Mouse (Mus musculus) limb, embryonic 14.5 days (tissue): Measurements from ENCODE around the gene Gss. TPM values are rescaled to one million over a fixed set of nuclear protein-coding genes. Genes with fewer than 3 reads are reported as not detected.

Experiments used
- ATAC-seq: fragments of 200-750 bp; cut with Nextera tagmentation; 2 replicates; pipeline ENCODE4 v1.8.0; 2017; ENCODE audit warnings: low read depth, moderate number of reproducible peaks, moderate TSS enrichment; ENCODE audit not compliant: low FRiP score
- DNase-seq: peaks from one replicate; pipeline ENCODE4 v3.0.0-alpha.2; 2015; ENCODE audit warnings: low spot score
- H3K27ac ChIP-seq: fragments of 300-500 bp; sonication (generic); replicated peaks from 2 replicates; pipeline ENCODE4 v1.5.1; 2014; ENCODE audit warnings: low read depth, mild to moderate bottlenecking, low read length, moderate library complexity, mixed read lengths
- H3K27me3 ChIP-seq: fragments of 300-500 bp; sonication (generic); 2 replicates; pipeline ENCODE4 v1.6.1; 2014; ENCODE audit warnings: low read length, mixed read lengths; ENCODE audit not compliant: control insufficient read depth, insufficient read depth
- H3K36me3 ChIP-seq: fragments of 300-500 bp; sonication (generic); 2 replicates; pipeline ENCODE4 v1.6.1; 2014; ENCODE audit warnings: mild to moderate bottlenecking, low read length, moderate library complexity, mixed read lengths; ENCODE audit not compliant: control insufficient read depth, insufficient read depth
- H3K4me1 ChIP-seq: fragments of 300-500 bp; sonication (generic); 2 replicates; pipeline ENCODE4 v1.6.1; 2014; ENCODE audit warnings: antibody characterized with exemption, low read length, mixed read lengths; ENCODE audit not compliant: control insufficient read depth, insufficient read depth
- H3K4me2 ChIP-seq: fragments of 300-500 bp; sonication (generic); replicated peaks from 2 replicates; pipeline ENCODE4 v1.6.1; 2014; ENCODE audit warnings: low read depth, mild to moderate bottlenecking, low read length, moderate library complexity; ENCODE audit not compliant: severe bottlenecking
- H3K4me3 ChIP-seq: fragments of 300-500 bp; sonication (generic); replicated peaks from 2 replicates; pipeline ENCODE4 v1.5.1; 2014; ENCODE audit warnings: low read length
- H3K9ac ChIP-seq: fragments of 300-500 bp; sonication (generic); 2 replicates; pipeline ENCODE4 v1.6.1; 2014; ENCODE audit warnings: mild to moderate bottlenecking, low read depth, low read length, moderate library complexity; ENCODE audit not compliant: severe bottlenecking
- H3K9me3 ChIP-seq: fragments of 300-500 bp; sonication (generic); 2 replicates; pipeline ENCODE4 v1.6.1; 2016; ENCODE audit warnings: low read length; ENCODE audit not compliant: control insufficient read depth
- POLR2A ChIP-seq: fragments of 200-500 bp; IDR thresholded peaks from 2 replicates; pipeline ENCODE4 v1.8.0; 2012; ENCODE audit warnings: inconsistent platforms, mild to moderate bottlenecking, moderate library complexity, borderline replicate concordance; ENCODE audit not compliant: insufficient read depth, insufficient read length; ENCODE audit errors: extremely low read depth
- WGBS: fragments of 180-500 bp; shearing (Covaris S2); extraction: QIAGEN DNeasy Blood & Tissue Kit; methylation state at CpG from one replicate; pipeline ENCODE4 v1.1.7; 2014; 5-methylcytosine and 5-hydroxymethylcytosine counted together
- microRNA counts: library from miRNA; unstranded; fragments of <30 nt; microRNA quantifications from one replicate; lab custom pipeline; 2016
- microRNA-seq: library from miRNA; unstranded; fragments of <30 nt; microRNA quantifications from one replicate; pipeline ENCODE4, GENCODE M21; 2016
- polyA plus RNA-seq, 2 experiments: library from polyadenylated mRNA; depleted of rRNA in 1 of 2; stranded (reverse) in 1 of 2; unstranded in 1 of 2; fragments of >200 nt; fragmentation: Nextera tagmentation in 1 of 2; extraction: Ambion mirVana in 1 of 2; gene quantifications; 2 replicates each; pipeline versions ENCODE4 v1.2.1 to v1.2.3; 2012 to 2014

Gene Gss
- polyA plus RNA-seq, 2 experiments: 16.3 to 24.9 TPM

- H3K27me3 ChIP-seq: 0 out of 2 replicates have a peak, but pooled peaks cover 3% of the 10 kb centered on the region
- H3K4me2 ChIP-seq: peak overlapping the region; percentile 65
- peaks cover 7% of the 10 kb centered on the region; the same call in 1 of the 2 replicates for H3K4me1 ChIP-seq
- peak overlapping the region; percentile 54 for H3K9ac ChIP-seq
- H3K9me3 ChIP-seq: no peaks in the 10 kb centered on the region
- no peak overlapping the region for H3K27ac ChIP-seq
- no peak for ATAC-seq
- peak overlapping the region; percentile 38 for H3K4me3 ChIP-seq
- DNase-seq: peak; percentile 44
- H3K36me3 ChIP-seq: no peaks in the 10 kb centered on the region
- 4% methylated on average over 23 of the region's 23 CpGs for WGBS
- no peak for TF ChIP-seq POLR2A
Measured at GRCm38 (mm10) chr2:155514666-155515065, 77.9 kb downstream of the Gss start.

- H3K9me3 ChIP-seq: no peaks in the 10 kb centered on the region
- peaks cover 2% of the 10 kb centered on the region; the same call in 1 of the 2 replicates for H3K4me1 ChIP-seq
- no peak for TF ChIP-seq POLR2A
- 62% methylated on average over 5 of the region's 5 CpGs for WGBS
- H3K9ac ChIP-seq: no peak overlapping the region
- no peak for ATAC-seq
- H3K27ac ChIP-seq: no peak overlapping the region
- no peaks in the 10 kb centered on the region for H3K36me3 ChIP-seq
- no peak overlapping the region for H3K4me2 ChIP-seq
- H3K4me3 ChIP-seq: no peak overlapping the region
- no peak for DNase-seq
- H3K27me3 ChIP-seq: 0 out of 2 replicates have a peak, but pooled peaks cover 3% of the 10 kb centered on the region
Measured at GRCm38 (mm10) chr2:155513543-155513942, 79.1 kb downstream of the Gss start.

MicroRNAs encoded within 50 kb of the gene (microRNA counts, 519-probe panel; counts per million panel counts)
- microRNA mmu-miR-499 (lab: Ali Mortazavi, UCI): 3,326 counts per million, percentile 64 among the panel's probes with 10 or more counts

Small RNA genes within 50 kb of the gene (microRNA-seq; reads per million reads assigned to microRNA genes)
- gene Mir499: 241 reads per million, percentile 57 among the genes with 10 or more reads in this experiment

Other genes starting within 250 kb of the Gss start
- gene Pigu, start 235.4 kb downstream of the Gss start, polyA plus RNA-seq (2012; rRNA removed): 50.7 and 66.4 TPM in 2 replicates
- 43.8 and 49.4 TPM in 2 replicates for gene Pigu, start 235.4 kb downstream of the Gss start, polyA plus RNA-seq (2014; fragmentation: Nextera tagmentation; extraction: Ambion mirVana)
- gene Trp53inp2, start 211.8 kb downstream of the Gss start, polyA plus RNA-seq (2012; rRNA removed): 26.8 and 35.7 TPM in 2 replicates
- 15.5 and 17.6 TPM in 2 replicates for gene Trp53inp2, start 211.8 kb downstream of the Gss start, polyA plus RNA-seq (2014; fragmentation: Nextera tagmentation; extraction: Ambion mirVana)
- gene Ncoa6, start 118.9 kb downstream of the Gss start, polyA plus RNA-seq (2012; rRNA removed): 45.4 and 54.2 TPM in 2 replicates
- 26.9 and 31.1 TPM in 2 replicates for gene Ncoa6, start 118.9 kb downstream of the Gss start, polyA plus RNA-seq (2014; fragmentation: Nextera tagmentation; extraction: Ambion mirVana)
- 13.3 and 14.8 TPM in 2 replicates for gene Acss2, start 74.9 kb downstream of the Gss start, polyA plus RNA-seq (2012; rRNA removed)
- gene Acss2, start 74.9 kb downstream of the Gss start, polyA plus RNA-seq (2014; fragmentation: Nextera tagmentation; extraction: Ambion mirVana): 15.0 and 15.8 TPM in 2 replicates
- 18.0 and 32.5 TPM in 2 replicates for gene Ggt7, start 74.6 kb downstream of the Gss start, polyA plus RNA-seq (2012; rRNA removed)
- gene Ggt7, start 74.6 kb downstream of the Gss start, polyA plus RNA-seq (2014; fragmentation: Nextera tagmentation; extraction: Ambion mirVana): 3.7 and 4.4 TPM in 2 replicates
- 21.9 and 27.0 TPM in 2 replicates for gene Myh7b, start 18.4 kb upstream of the Gss start, polyA plus RNA-seq (2012; rRNA removed)
- 3.6 and 5.0 TPM in 2 replicates for gene Myh7b, start 18.4 kb upstream of the Gss start, polyA plus RNA-seq (2014; fragmentation: Nextera tagmentation; extraction: Ambion mirVana)
- 166 and 196 TPM in 2 replicates for gene Trpc4ap, start 99.6 kb upstream of the Gss start, polyA plus RNA-seq (2012; rRNA removed)
- gene Trpc4ap, start 99.6 kb upstream of the Gss start, polyA plus RNA-seq (2014; fragmentation: Nextera tagmentation; extraction: Ambion mirVana): 140 and 153 TPM in 2 replicates
- gene Edem2, start 136.7 kb upstream of the Gss start, polyA plus RNA-seq (2012; rRNA removed): 36.1 and 38.5 TPM in 2 replicates
- 31.3 and 35.0 TPM in 2 replicates for gene Edem2, start 136.7 kb upstream of the Gss start, polyA plus RNA-seq (2014; fragmentation: Nextera tagmentation; extraction: Ambion mirVana)
- gene Gm17581, start 143.1 kb upstream of the Gss start, polyA plus RNA-seq (2012; rRNA removed): not detected in 2 replicates
- gene Gm17581, start 143.1 kb upstream of the Gss start, polyA plus RNA-seq (2014; fragmentation: Nextera tagmentation; extraction: Ambion mirVana): not detected in 2 replicates
- 6.2 and 8.2 TPM in 2 replicates for gene Procr, start 158.3 kb upstream of the Gss start, polyA plus RNA-seq (2012; rRNA removed)
- 4.3 and 5.2 TPM in 2 replicates for gene Procr, start 158.3 kb upstream of the Gss start, polyA plus RNA-seq (2014; fragmentation: Nextera tagmentation; extraction: Ambion mirVana)
- gene Mmp24, start 182.5 kb upstream of the Gss start, polyA plus RNA-seq (2012; rRNA removed): 0.30 and 0.44 TPM in 2 replicates
- gene Mmp24, start 182.5 kb upstream of the Gss start, polyA plus RNA-seq (2014; fragmentation: Nextera tagmentation; extraction: Ambion mirVana): 0.04 and 0.07 TPM in 2 replicates
- gene BC029722, start 226.6 kb upstream of the Gss start, polyA plus RNA-seq (2012; rRNA removed): 20.6 and 22.2 TPM in 2 replicates
- 12.1 and 14.1 TPM in 2 replicates for gene BC029722, start 226.6 kb upstream of the Gss start, polyA plus RNA-seq (2014; fragmentation: Nextera tagmentation; extraction: Ambion mirVana)
- gene Eif6, start 234.1 kb upstream of the Gss start, polyA plus RNA-seq (2012; rRNA removed): 95.8 and 98.7 TPM in 2 replicates
- gene Eif6, start 234.1 kb upstream of the Gss start, polyA plus RNA-seq (2014; fragmentation: Nextera tagmentation; extraction: Ambion mirVana): 170 and 174 TPM in 2 replicates
- 1.5 and 2.0 TPM in 2 replicates for gene Fam83c, start 242.0 kb upstream of the Gss start, polyA plus RNA-seq (2012; rRNA removed)
- gene Fam83c, start 242.0 kb upstream of the Gss start, polyA plus RNA-seq (2014; fragmentation: Nextera tagmentation; extraction: Ambion mirVana): 1.4 and 2.1 TPM in 2 replicates